Mouse (Mus musculus) embryonic facial prominence, embryonic 10.5 days (tissue): ENCODE results near the gene Marveld3. TPM values are rescaled to one million over a fixed set of nuclear protein-coding genes. Genes with fewer than 3 reads are reported as not detected.

Experiments
- DNase-seq: peaks from one replicate; pipeline ENCODE4 v3.0.0-alpha.2; 2017; ENCODE audit warnings: low spot score
- H3K27ac ChIP-seq: fragments of 300-500 bp; sonication (generic); replicated peaks from 2 replicates; pipeline ENCODE4 v1.5.1; 2016; ENCODE audit warnings: mild to moderate bottlenecking
- H3K27me3 ChIP-seq: fragments of 300-500 bp; sonication (generic); replicated peaks from 2 replicates; pipeline ENCODE4 v1.6.1; 2016; ENCODE audit warnings: low read depth, mild to moderate bottlenecking; ENCODE audit not compliant: poor library complexity, severe bottlenecking
- H3K36me3 ChIP-seq: fragments of 300-500 bp; sonication (generic); replicated peaks from 2 replicates; pipeline ENCODE4 v1.6.1; 2016; ENCODE audit warnings: mild to moderate bottlenecking, moderate library complexity
- H3K4me1 ChIP-seq: fragments of 300-500 bp; sonication (generic); 2 replicates; pipeline ENCODE4 v1.6.1; 2016
- H3K4me3 ChIP-seq: fragments of 300-500 bp; sonication (generic); 2 replicates; pipeline ENCODE4 v1.5.1; 2016; ENCODE audit warnings: mild to moderate bottlenecking, moderate library complexity
- H3K9me3 ChIP-seq: fragments of 300-500 bp; sonication (generic); 2 replicates; pipeline ENCODE4 v1.6.1; 2016; ENCODE audit warnings: mild to moderate bottlenecking
- WGBS: fragments of 180-500 bp; shearing (Covaris S2); methylation state at CpG from one replicate; pipeline ENCODE4 v1.1.7; 2016; 5-methylcytosine and 5-hydroxymethylcytosine counted together
- polyA plus RNA-seq: library from polyadenylated mRNA; unstranded; fragments of >200 nt; fragmentation: Nextera tagmentation; extraction: Ambion mirVana; gene quantifications from 2 replicates; pipeline ENCODE4 v1.2.1, GENCODE M21; 2016

Marveld3 gene
- 1.4 and 2.0 TPM in 2 replicates for polyA plus RNA-seq

DNA sequence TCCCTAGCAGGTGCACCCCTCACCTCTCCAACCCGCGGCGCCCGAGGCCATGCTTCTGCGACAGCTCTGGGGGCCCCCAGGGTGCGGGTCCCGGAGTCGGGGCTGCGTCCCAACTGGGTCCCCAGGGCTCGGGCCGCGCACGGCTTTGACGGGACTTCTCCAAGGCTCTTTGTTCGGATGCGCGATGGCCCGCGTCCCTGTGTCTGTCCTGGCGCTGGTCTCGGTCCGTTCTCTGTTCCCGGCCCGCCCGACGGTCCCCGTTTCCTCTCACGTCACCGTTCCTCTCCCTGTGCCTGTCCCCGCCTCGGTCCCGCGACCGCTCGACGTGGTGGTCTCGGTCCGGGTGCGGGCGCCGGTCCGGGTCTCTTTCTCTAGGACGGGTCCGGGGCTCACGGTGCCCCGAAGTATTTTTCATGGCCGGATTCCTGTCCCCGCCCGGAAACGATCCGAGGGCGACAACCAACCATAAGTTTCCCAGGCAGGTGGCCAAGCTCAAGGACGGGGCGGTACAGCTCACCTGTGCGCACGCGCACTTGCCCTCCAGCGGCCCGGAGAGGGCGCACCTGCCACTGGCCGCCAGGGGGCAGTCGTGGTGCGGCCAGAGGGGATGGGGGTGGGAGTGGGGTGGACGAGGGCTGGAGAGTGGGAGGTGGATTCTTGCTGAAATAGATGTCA lies at the start of gene Marveld3:
Gene Marveld3, minus strand, starts transcription at position 511 of the 675 bp plus-strand sequence.
- Histone ChIP-seq H3K9me3 (no peaks in the 10 kb centered on the region), H3K27me3 (peaks cover 62% of the 10 kb centered on the region), H3K36me3 (no peaks in the 10 kb centered on the region), H3K27ac (no peak within 1 kb of the TSS), H3K4me1 (peaks cover 24% of the 10 kb centered on the region), H3K4me3 (peak within 1 kb of the TSS; percentile 56)
- peak; percentile 79 for DNase-seq
- 2% methylated on average over 64 of the region's 64 CpGs for WGBS

- Histone ChIP-seq H3K36me3 (no peaks in the 10 kb centered on the region), H3K27ac (no peak overlapping the region), H3K27me3 (no peaks in the 10 kb centered on the region), H3K4me1 (peaks cover 7% of the 10 kb centered on the region; the same call in 1 of the 2 replicates), H3K4me3 (no peak overlapping the region), H3K9me3 (no peaks in the 10 kb centered on the region)
- peak; percentile 62 for DNase-seq
- 37% methylated on average over 5 of the region's 5 CpGs for WGBS
Measured at GRCm38 (mm10) chr8:110010868-110011267, 48.9 kb upstream of the Marveld3 start.

GRCm38 (mm10) chr8:110008995-110009446 lies 47.0 kb upstream of the Marveld3 start:
- no peak for DNase-seq
- no peaks in the 10 kb centered on the region for H3K36me3 ChIP-seq
- no peaks in the 10 kb centered on the region for H3K27me3 ChIP-seq
- H3K27ac ChIP-seq, result no peak overlapping the region; the same call in 1 of the 2 replicates
- 72% methylated on average over 8 of the region's 8 CpGs for WGBS
- peaks cover 7% of the 10 kb centered on the region; the same call in 1 of the 2 replicates for H3K4me1 ChIP-seq
- no peak overlapping the region for H3K4me3 ChIP-seq
- H3K9me3 ChIP-seq, result no peaks in the 10 kb centered on the region

- H3K36me3 ChIP-seq, result no peaks in the 10 kb centered on the region
- WGBS, result 87% methylated on average over 26 of the region's 26 CpGs
- H3K27me3 ChIP-seq, result no peaks in the 10 kb centered on the region
- H3K4me3 ChIP-seq, result no peak overlapping the region
- peaks cover 7% of the 10 kb centered on the region; the same call in 1 of the 2 replicates for H3K4me1 ChIP-seq
- no peaks in the 10 kb centered on the region for H3K9me3 ChIP-seq
- no peak for DNase-seq
- no peak overlapping the region; the same call in 1 of the 2 replicates for H3K27ac ChIP-seq
Measured at GRCm38 (mm10) chr8:110008228-110008994, 46.4 kb upstream of the Marveld3 start.

GRCm38 (mm10) chr8:110006312-110007023 lies 44.5 kb upstream of the Marveld3 start:
- no peaks in the 10 kb centered on the region for H3K36me3 ChIP-seq
- H3K27me3 ChIP-seq, result no peaks in the 10 kb centered on the region
- no peak overlapping the region for H3K4me3 ChIP-seq
- WGBS, result 68% methylated on average over 17 of the region's 17 CpGs
- H3K4me1 ChIP-seq, result peaks cover 7% of the 10 kb centered on the region; the same call in 1 of the 2 replicates
- H3K27ac ChIP-seq, result no peak overlapping the region
- H3K9me3 ChIP-seq, result no peaks in the 10 kb centered on the region
- DNase-seq, result peak; percentile 21

DNA sequence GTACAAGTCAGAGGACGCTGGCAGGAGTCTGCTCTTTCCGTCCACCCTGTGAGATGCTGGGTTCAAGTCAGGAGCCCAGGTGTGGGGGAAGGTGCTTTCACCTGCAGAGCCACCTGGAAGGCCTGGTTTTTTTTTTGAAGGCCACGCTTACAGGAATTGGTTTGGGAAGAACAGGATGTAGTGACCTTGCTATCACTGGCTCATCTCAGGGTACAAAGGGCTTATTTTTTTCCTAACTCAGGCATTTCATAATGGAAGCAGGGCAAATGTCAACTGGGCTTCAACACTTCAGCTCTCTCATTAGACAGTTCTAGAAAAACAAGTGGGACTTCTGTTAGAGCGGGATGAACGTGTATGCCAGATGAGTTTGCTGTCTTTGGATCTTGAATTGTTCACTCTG lies 42.3 kb upstream of the Marveld3 start:
- no peak for DNase-seq
- 75% methylated on average over 5 of the region's 5 CpGs for WGBS

DNA sequence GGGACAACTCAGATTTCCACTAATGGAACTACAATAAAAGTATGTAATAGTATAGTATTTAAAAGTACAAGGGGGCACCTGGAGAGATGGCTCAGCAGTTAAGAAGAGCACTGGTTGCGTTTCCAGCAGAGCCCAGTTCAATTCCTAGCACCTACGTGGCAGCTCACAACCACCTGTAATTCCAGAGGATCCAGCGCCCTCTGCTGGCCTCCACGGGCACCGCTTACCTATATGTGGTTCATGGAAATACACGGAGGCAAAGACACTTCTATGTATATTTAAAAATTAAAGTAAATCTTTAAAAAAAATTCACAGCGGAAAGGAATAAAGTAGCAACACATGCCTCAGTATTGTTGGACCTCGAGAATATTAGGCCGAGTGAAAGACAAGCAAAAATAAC lies 41.0 kb upstream of the Marveld3 start:
- Histone ChIP-seq H3K36me3 (no peaks in the 10 kb centered on the region), H3K9me3 (no peaks in the 10 kb centered on the region), H3K27me3 (no peaks in the 10 kb centered on the region), H3K4me3 (no peak overlapping the region), H3K4me1 (peaks cover 7% of the 10 kb centered on the region; the same call in 1 of the 2 replicates), H3K27ac (no peak overlapping the region)
- peak; percentile 48 for DNase-seq
- 38% methylated on average over 9 of the region's 9 CpGs for WGBS

More for the DNA sequence above, 42.3 kb upstream of the Marveld3 start:
- no peak overlapping the region for H3K27ac ChIP-seq
- peaks cover 7% of the 10 kb centered on the region; the same call in 1 of the 2 replicates for H3K4me1 ChIP-seq
- no peaks in the 10 kb centered on the region for H3K9me3 ChIP-seq
- H3K4me3 ChIP-seq, result no peak overlapping the region
- H3K36me3 ChIP-seq, result no peaks in the 10 kb centered on the region
- H3K27me3 ChIP-seq, result no peaks in the 10 kb centered on the region

DNA sequence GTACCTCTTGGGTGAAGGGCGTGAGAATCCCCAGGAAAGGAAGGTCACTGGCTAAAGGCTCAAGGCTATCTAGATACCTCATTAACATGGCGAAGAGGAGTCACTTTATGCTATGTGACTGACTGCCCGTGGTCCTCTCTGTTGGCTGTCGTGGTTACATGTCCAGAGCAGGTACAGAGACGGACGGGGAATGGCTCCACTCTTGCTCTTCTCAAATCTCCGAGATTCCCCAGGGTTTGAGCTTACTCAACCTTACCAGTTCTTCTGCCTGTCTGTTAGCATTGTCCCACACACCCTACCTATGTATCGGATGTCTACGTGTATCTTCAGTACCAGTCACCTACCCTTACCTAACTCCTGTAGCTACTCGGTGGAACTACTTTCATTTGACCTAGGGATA lies 38.0 kb upstream of the Marveld3 start:
- 87% methylated on average over 10 of the region's 10 CpGs for WGBS

DNA sequence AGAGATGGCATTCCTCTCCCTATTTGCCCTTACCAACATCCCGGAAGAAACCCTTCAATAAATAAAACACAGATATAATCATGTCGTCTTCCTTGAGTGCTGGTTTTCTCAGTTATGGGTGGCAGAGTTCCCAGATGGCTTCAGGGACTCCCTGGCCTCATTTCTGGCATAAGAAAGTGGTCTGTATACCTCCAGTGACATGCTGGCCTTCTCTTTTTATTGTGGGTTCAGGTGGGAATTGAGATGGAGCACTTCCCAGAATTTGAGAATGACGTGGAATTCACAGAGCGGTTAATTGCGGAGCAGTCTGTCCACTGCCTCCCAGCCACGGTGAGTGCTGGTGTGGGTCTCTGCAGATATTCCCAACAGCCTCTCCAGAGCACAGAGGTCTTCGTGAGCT lies 36.1 kb upstream of the Marveld3 start:
- no peaks in the 10 kb centered on the region for H3K4me1 ChIP-seq
- no peak overlapping the region for H3K4me3 ChIP-seq
- H3K27me3 ChIP-seq, result no peaks in the 10 kb centered on the region
- no peaks in the 10 kb centered on the region for H3K9me3 ChIP-seq
- DNase-seq, result no peak
- H3K36me3 ChIP-seq, result no peaks in the 10 kb centered on the region
- H3K27ac ChIP-seq, result no peak overlapping the region
- 86% methylated on average over 7 of the region's 7 CpGs for WGBS

More for the DNA sequence above, 38.0 kb upstream of the Marveld3 start:
- H3K4me1 ChIP-seq, result no peaks in the 10 kb centered on the region
- no peak overlapping the region for H3K27ac ChIP-seq
- no peak for DNase-seq
- no peaks in the 10 kb centered on the region for H3K36me3 ChIP-seq
- no peak overlapping the region for H3K4me3 ChIP-seq
- H3K27me3 ChIP-seq, result no peaks in the 10 kb centered on the region
- no peaks in the 10 kb centered on the region for H3K9me3 ChIP-seq

DNA sequence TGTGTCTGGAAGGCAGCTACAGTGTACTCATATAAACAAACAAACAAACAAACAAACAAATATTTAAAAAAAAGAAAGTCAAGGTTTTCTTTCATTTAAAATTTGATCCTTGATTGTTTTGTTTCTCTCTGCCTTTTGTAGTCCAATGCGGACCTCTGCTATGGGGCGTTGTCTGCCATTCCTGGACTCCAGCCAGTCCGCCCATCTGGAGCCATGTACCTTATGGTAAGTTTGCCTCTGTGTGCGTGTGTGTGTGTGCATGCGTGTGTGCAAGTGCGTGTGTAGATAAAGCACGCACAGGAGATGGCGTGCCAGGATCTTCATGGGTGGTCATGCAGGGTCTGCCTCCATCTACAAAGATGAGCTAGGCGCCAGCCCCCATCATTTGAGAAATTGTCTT lies 35.4 kb upstream of the Marveld3 start:
- Histone ChIP-seq H3K27ac (no peak overlapping the region), H3K4me3 (no peak overlapping the region), H3K36me3 (no peaks in the 10 kb centered on the region), H3K4me1 (no peaks in the 10 kb centered on the region), H3K27me3 (no peaks in the 10 kb centered on the region), H3K9me3 (no peaks in the 10 kb centered on the region)
- no peak for DNase-seq
- WGBS, result 93% methylated on average over 9 of the region's 9 CpGs

- H3K4me1 ChIP-seq, result no peaks in the 10 kb centered on the region
- no peaks in the 10 kb centered on the region for H3K9me3 ChIP-seq
- no peak overlapping the region for H3K4me3 ChIP-seq
- no peaks in the 10 kb centered on the region for H3K27me3 ChIP-seq
- no peak for DNase-seq
- no peak overlapping the region for H3K27ac ChIP-seq
- H3K36me3 ChIP-seq, result no peaks in the 10 kb centered on the region
- 86% methylated on average over 1 of the region's 1 CpGs for WGBS
Measured at GRCm38 (mm10) chr8:109992951-109993350, 30.9 kb upstream of the Marveld3 start.

DNA sequence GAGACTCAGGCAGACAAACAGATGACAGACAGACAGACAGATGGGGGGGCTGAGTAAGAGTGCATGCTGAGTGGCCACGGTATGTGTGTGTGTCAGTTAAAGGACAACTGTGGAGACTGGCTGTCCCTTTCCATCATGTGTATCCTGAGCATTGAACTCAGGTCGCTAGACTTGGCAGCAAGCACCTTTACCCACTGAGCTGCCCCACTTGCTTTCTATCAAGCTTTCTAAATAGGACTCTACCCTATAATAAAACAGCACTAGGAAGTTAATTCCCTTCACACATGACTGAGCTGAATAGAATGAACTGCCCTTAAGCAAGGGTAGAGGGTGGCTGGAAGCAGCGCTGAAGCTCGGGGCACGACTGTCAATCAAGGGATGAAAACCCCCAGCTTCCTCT lies 30.2 kb upstream of the Marveld3 start:
- Histone ChIP-seq H3K27ac (no peak overlapping the region), H3K27me3 (no peaks in the 10 kb centered on the region), H3K4me3 (no peak overlapping the region), H3K36me3 (no peaks in the 10 kb centered on the region), H3K9me3 (no peaks in the 10 kb centered on the region), H3K4me1 (no peaks in the 10 kb centered on the region)
- WGBS, result 80% methylated on average over 5 of the region's 5 CpGs
- no peak for DNase-seq
